Mouse (Mus musculus) CH12.LX (cell line): Measurements from ENCODE around the gene Itpk1. TPM values are rescaled to one million over a fixed set of nuclear protein-coding genes. Genes with fewer than 3 reads are reported as not detected.
A peak's percentile ranks its signal among the peaks of the same experiment; 100 is the strongest.

ENCODE experiments used
- DNase-seq: peaks from one replicate; pipeline ENCODE4 v3.0.0-alpha.2; 2013; ENCODE audit errors: extremely low read depth
- H3K27ac ChIP-seq: 2 replicates; pipeline ENCODE4 v1.5.1; 2012; ENCODE audit warnings: low read depth, mild to moderate bottlenecking, control low read depth, moderate library complexity; ENCODE audit not compliant: insufficient read depth
- H3K27me3 ChIP-seq: replicated peaks from 2 replicates; pipeline ENCODE3; 2012; ENCODE audit warnings: inconsistent platforms
- H3K36me3 ChIP-seq, 2 experiments: replicated peaks in 1 of 2; 2 replicates each; pipeline versions ENCODE3 to v1.6.1; 2012; ENCODE audit warnings: inconsistent platforms in 1 of 2, low read length in 1 of 2, mild to moderate bottlenecking in 1 of 2, mixed read lengths in 1 of 2, moderate library complexity in 1 of 2; ENCODE audit not compliant: control insufficient read depth in 1 of 2, insufficient read depth in 1 of 2
- H3K4me1 ChIP-seq, 2 experiments: 2 replicates each; pipeline ENCODE4 v1.6.1; 2012; ENCODE audit warnings: inconsistent platforms in 1 of 2, moderate library complexity in 1 of 2; ENCODE audit not compliant: insufficient read depth in 2 of 2, control insufficient read depth in 1 of 2
- H3K4me2 ChIP-seq: 2 replicates; pipeline ENCODE4 v1.6.1; 2012; ENCODE audit warnings: low read depth, mild to moderate bottlenecking, control low read depth; ENCODE audit not compliant: poor library complexity, insufficient read depth, severe bottlenecking
- H3K4me3 ChIP-seq, 3 experiments: fragments of 150-350 bp in 1 of 3; sonication (generic) in 1 of 3; replicated peaks in 1 of 3; 2 replicates each; pipeline versions ENCODE3 to v1.5.1; 2011 to 2012; ENCODE audit warnings: low read depth in 2 of 3, low read length in 2 of 3, mild to moderate bottlenecking in 2 of 3, moderate library complexity in 2 of 3, control low read depth in 1 of 3, improper control_type of control experiment in 1 of 3, inconsistent platforms in 1 of 3, mixed read lengths in 1 of 3; ENCODE audit not compliant: poor library complexity in 1 of 3
- H3K79me2 ChIP-seq: replicated peaks from 2 replicates; pipeline ENCODE4 v1.6.1; 2012; ENCODE audit warnings: mild to moderate bottlenecking, moderate library complexity; ENCODE audit not compliant: control insufficient read depth, poor library complexity, insufficient read depth, severe bottlenecking; ENCODE audit errors: extremely low read depth
- H3K9ac ChIP-seq: 2 replicates; pipeline ENCODE4 v1.6.1; 2012; ENCODE audit warnings: low read depth, mild to moderate bottlenecking, control low read depth, moderate library complexity; ENCODE audit not compliant: insufficient read depth
- H3K9me3 ChIP-seq: replicated peaks from 2 replicates; pipeline ENCODE3; 2012; ENCODE audit warnings: low read length, inconsistent platforms, mixed read lengths
- BHLHE40 ChIP-seq: IDR thresholded peaks from 2 replicates; pipeline ENCODE4 v1.6.1; 2011; ENCODE audit warnings: mild to moderate bottlenecking, low read depth, low read length, improper control_type of control experiment
- CHD1 ChIP-seq: IDR thresholded peaks from 2 replicates; pipeline ENCODE4 v1.6.1; 2012; ENCODE audit warnings: low read depth, low read length, improper control_type of control experiment, inconsistent platforms
- CHD2 ChIP-seq: IDR thresholded peaks from 2 replicates; pipeline ENCODE4 v1.6.1; 2011; ENCODE audit warnings: low read length, improper control_type of control experiment
- CTCF ChIP-seq, 2 experiments: IDR thresholded peaks in 1 of 2; conservative IDR thresholded peaks in 1 of 2; 2 replicates each; pipeline ENCODE4 v1.5.1; 2011 to 2012; ENCODE audit warnings: low read depth in 2 of 2, low read length in 2 of 2, improper control_type of control experiment in 1 of 2, inconsistent platforms in 1 of 2, mild to moderate bottlenecking in 1 of 2, moderate library complexity in 1 of 2
- E2F4 ChIP-seq: IDR thresholded peaks from 2 replicates; pipeline ENCODE4 v1.6.1; 2011; ENCODE audit warnings: low read depth, low read length, improper control_type of control experiment; ENCODE audit not compliant: insufficient replicate concordance
- ELF1 ChIP-seq: IDR thresholded peaks from 2 replicates; pipeline ENCODE4 v1.6.1; 2014; ENCODE audit warnings: low read depth, mild to moderate bottlenecking, inconsistent platforms, low read length, improper control_type of control experiment
- EP300 ChIP-seq: IDR thresholded peaks from 2 replicates; pipeline ENCODE4 v1.6.1; 2011; ENCODE audit warnings: low read length, improper control_type of control experiment
- ETS1 ChIP-seq: conservative IDR thresholded peaks from 2 replicates; pipeline ENCODE4 v1.6.1; 2012; ENCODE audit warnings: low read depth, mild to moderate bottlenecking, inconsistent platforms, low read length, improper control_type of control experiment, moderate library complexity
- GABPA ChIP-seq: IDR thresholded peaks from 2 replicates; pipeline ENCODE4 v1.6.1; 2012; ENCODE audit warnings: low read depth, low read length, improper control_type of control experiment, inconsistent platforms; ENCODE audit not compliant: insufficient replicate concordance
- HCFC1 ChIP-seq: IDR thresholded peaks from 2 replicates; pipeline ENCODE4 v1.6.1; 2012; ENCODE audit warnings: low read depth, mild to moderate bottlenecking, inconsistent platforms, low read length, improper control_type of control experiment
- IRF4 ChIP-seq: IDR thresholded peaks from 2 replicates; pipeline ENCODE4 v1.6.1; 2014; ENCODE audit warnings: low read depth, mild to moderate bottlenecking, inconsistent platforms, low read length, improper control_type of control experiment
- JUN ChIP-seq: IDR thresholded peaks from 2 replicates; pipeline ENCODE4 v1.6.1; 2011; ENCODE audit warnings: low read depth, mild to moderate bottlenecking, low read length, improper control_type of control experiment, moderate library complexity; ENCODE audit not compliant: insufficient read depth
- JUND ChIP-seq: conservative IDR thresholded peaks from 2 replicates; pipeline ENCODE4 v1.6.1; 2011; ENCODE audit warnings: low read depth, low read length, improper control_type of control experiment
- KAT2A ChIP-seq: IDR thresholded peaks from 2 replicates; pipeline ENCODE4 v1.6.1; 2012; ENCODE audit warnings: low read length, improper control_type of control experiment, inconsistent platforms; ENCODE audit not compliant: insufficient replicate concordance
- MAFK ChIP-seq: IDR thresholded peaks from 2 replicates; pipeline ENCODE4 v1.6.1; 2011; ENCODE audit warnings: low read length, improper control_type of control experiment; ENCODE audit not compliant: insufficient replicate concordance
- MAX ChIP-seq: IDR thresholded peaks from 2 replicates; pipeline ENCODE4 v1.6.1; 2011; ENCODE audit warnings: low read length, improper control_type of control experiment
- MAZ ChIP-seq: IDR thresholded peaks from 2 replicates; pipeline ENCODE4 v1.6.1; 2012; ENCODE audit warnings: low read depth, mild to moderate bottlenecking, inconsistent platforms, low read length, improper control_type of control experiment, moderate library complexity
- MEF2A ChIP-seq: IDR thresholded peaks from 2 replicates; pipeline ENCODE4 v1.6.1; 2014; ENCODE audit warnings: low read depth, mild to moderate bottlenecking, inconsistent platforms, low read length, improper control_type of control experiment, borderline replicate concordance
- MXI1 ChIP-seq: IDR thresholded peaks from 2 replicates; pipeline ENCODE4 v1.6.1; 2011; ENCODE audit warnings: mild to moderate bottlenecking, low read depth, low read length, improper control_type of control experiment
- MYC ChIP-seq: IDR thresholded peaks from 2 replicates; pipeline ENCODE4 v1.6.1; 2011; ENCODE audit warnings: low read depth, mild to moderate bottlenecking, improper control_type of control experiment, low read length
- NELFE ChIP-seq: IDR thresholded peaks from 2 replicates; pipeline ENCODE4 v1.6.1; 2011; ENCODE audit warnings: low read depth, low read length, improper control_type of control experiment
- NRF1 ChIP-seq: IDR thresholded peaks from 2 replicates; pipeline ENCODE4 v1.6.1; 2014; ENCODE audit warnings: low read depth, mild to moderate bottlenecking, inconsistent platforms, low read length, improper control_type of control experiment, moderate library complexity
- PAX5 ChIP-seq: IDR thresholded peaks from 2 replicates; pipeline ENCODE4 v1.6.1; 2012; ENCODE audit warnings: low read length, inconsistent platforms, mixed read lengths
- POLR2A ChIP-seq: IDR thresholded peaks from 2 replicates; pipeline ENCODE4 v1.6.1; 2011; ENCODE audit warnings: low read depth, mild to moderate bottlenecking, improper control_type of control experiment, low read length
- POLR2AphosphoS2 ChIP-seq: IDR thresholded peaks from 2 replicates; pipeline ENCODE4 v1.6.1; 2011; ENCODE audit warnings: low read depth, low read length, improper control_type of control experiment
- RAD21 ChIP-seq: IDR thresholded peaks from 2 replicates; pipeline ENCODE4 v1.6.1; 2011; ENCODE audit warnings: low read depth, mild to moderate bottlenecking, low read length, improper control_type of control experiment, moderate library complexity
- RCOR1 ChIP-seq: conservative IDR thresholded peaks from 2 replicates; pipeline ENCODE4 v1.6.1; 2012; ENCODE audit warnings: low read depth, mild to moderate bottlenecking, inconsistent platforms, low read length, improper control_type of control experiment
- SIN3A ChIP-seq: IDR thresholded peaks from 2 replicates; pipeline ENCODE4 v1.6.1; 2012; ENCODE audit warnings: low read length, improper control_type of control experiment, inconsistent platforms
- SMC3 ChIP-seq: IDR thresholded peaks from 2 replicates; pipeline ENCODE4 v1.6.1; 2011; ENCODE audit warnings: low read depth, low read length, improper control_type of control experiment
- TBP ChIP-seq: conservative IDR thresholded peaks from 2 replicates; pipeline ENCODE4 v1.6.1; 2011; ENCODE audit warnings: low read depth, low read length, improper control_type of control experiment
- TCF12 ChIP-seq: IDR thresholded peaks from 2 replicates; pipeline ENCODE4 v1.6.1; 2014; ENCODE audit warnings: low read depth, mild to moderate bottlenecking, inconsistent platforms, low read length, improper control_type of control experiment
- UBTF ChIP-seq: IDR thresholded peaks from 2 replicates; pipeline ENCODE4 v1.6.1; 2012; ENCODE audit warnings: low read depth, mild to moderate bottlenecking, inconsistent platforms, low read length, improper control_type of control experiment, moderate library complexity
- USF1 ChIP-seq: IDR thresholded peaks from 2 replicates; pipeline ENCODE4 v1.6.1; 2014; ENCODE audit warnings: low read depth, mild to moderate bottlenecking, inconsistent platforms, low read length, improper control_type of control experiment
- USF2 ChIP-seq: conservative IDR thresholded peaks from 2 replicates; pipeline ENCODE4 v1.6.1; 2011; ENCODE audit warnings: low read depth, low read length, improper control_type of control experiment
- ZC3H11A ChIP-seq: IDR thresholded peaks from 2 replicates; pipeline ENCODE4 v1.6.1; 2012; ENCODE audit warnings: low read depth, mild to moderate bottlenecking, inconsistent platforms, low read length, improper control_type of control experiment
- ZKSCAN1 ChIP-seq: IDR thresholded peaks from 2 replicates; pipeline ENCODE4 v1.6.1; 2012; ENCODE audit warnings: low read depth, inconsistent platforms, low read length, improper control_type of control experiment, borderline replicate concordance
- ZMIZ1 ChIP-seq: IDR thresholded peaks from 2 replicates; pipeline ENCODE4 v1.6.1; 2012; ENCODE audit warnings: low read depth, mild to moderate bottlenecking, inconsistent platforms, low read length, improper control_type of control experiment
- ZNF384 ChIP-seq: IDR thresholded peaks from 2 replicates; pipeline ENCODE4 v1.6.1; 2012; ENCODE audit warnings: low read depth, low read length, improper control_type of control experiment, inconsistent platforms
- dilution Hi-C: fragments of 300-500 bp; cut with MboI; formaldehyde crosslinking; loops from 2 replicates; pipeline ENCODE4 v1.14.3; 2020; ENCODE audit warnings: low sequenced_read_pairs; ENCODE audit not compliant: extremely low pct_unique_long_range_greater_than_20kb, extremely low pct_ligation_motif_present
- in situ Hi-C: fragments of 300-500 bp; cut with MboI; formaldehyde crosslinking; loops from 3 replicates; pipeline ENCODE4 v1.14.3; 2019; ENCODE audit warnings: low sequenced_read_pairs, low pct_ligation_motif_present, low pct_unique_long_range_greater_than_20kb, mixed read lengths
- polyA plus RNA-seq: library from polyadenylated mRNA; unstranded; fragments of >175 nt; gene quantifications from 2 replicates; pipeline ENCODE4 v1.2.1, GENCODE M21; 2012; ENCODE audit warnings: low read depth; ENCODE audit not compliant: insufficient read length
- total RNA-seq, 2 experiments: library from RNA; depleted of rRNA; stranded (reverse); fragments of 300-350 nt in 1 of 2; fragments of >200 nt in 1 of 2; gene quantifications; 2 replicates each; pipeline ENCODE4 v1.2.3; 2012 to 2014

Itpk1 gene
- total and polyA plus RNA-seq, 3 experiments: 14.0 to 25.1 (median 19.2) TPM

GRCm38 (mm10) chr12:102695369-102696239 lies 9.1 kb downstream of the Itpk1 start:
- Histone ChIP-seq H3K9me3 (no peaks in the 10 kb centered on the region), H3K27me3 (no peaks in the 10 kb centered on the region), H3K9ac (peak overlapping the region; percentile 75), H3K4me3 (peak overlapping the region; percentile 39 to 54 (median 42)), H3K36me3 (peaks cover 0 to 19% of the 10 kb centered on the region in 2 experiments), H3K79me2 (peaks cover 63% of the 10 kb centered on the region), H3K4me1 (peaks cover 43 to 98% of the 10 kb centered on the region in 2 experiments), H3K27ac (peak overlapping the region; percentile 97)
- dilution Hi-C loops: no loop called here
- DNase-seq: peak; percentile 70
- TF ChIP-seq CHD2 (peak; percentile 78), RCOR1 (0 out of 2 replicates have a peak, but pooled peaks have one; percentile 18), IRF4 (peak; percentile 92), MAZ (peak; percentile 62; the same call in 1 of the 2 replicates), ZC3H11A (no peak), ZNF384 (no peak), JUN (no peak), SMC3 (no peak), TBP (no peak), CTCF (conservative IDR thresholded peaks at IDR 0.05 in 1 of 2, IDR thresholded peaks at IDR 0.05 in 1 of 2; ENCODE audit: low read depth in 2 of 2, low read length in 2 of 2) (no peak), NRF1 (peak; percentile 54; the same call in 1 of the 2 replicates), MAFK (peak; percentile 17; the same call in 1 of the 2 replicates), POLR2AphosphoS2 (no peak), NELFE (no peak), ZKSCAN1 (no peak), PAX5 (no peak), E2F4 (no peak), ZMIZ1 (0 out of 2 replicates have a peak, but pooled peaks have one; percentile 31), USF2 (no peak), ETS1 (peak; percentile 74), CHD1 (no peak), MEF2A (no peak; the same call in 1 of the 2 replicates), ELF1 (no peak), UBTF (peak; percentile 61; the same call in 1 of the 2 replicates), GABPA (no peak), POLR2A (0 out of 2 replicates have a peak, but pooled peaks have one; percentile 36), SIN3A (no peak), BHLHE40 (peak; percentile 51), MAX (no peak), RAD21 (no peak), TCF12 (peak; percentile 80), USF1 (no peak), JUND (no peak), KAT2A (0 out of 2 replicates have a peak, but pooled peaks have one; percentile 33), HCFC1 (no peak; the same call in 1 of the 2 replicates), MXI1 (peak; percentile 62), MYC (peak; percentile 28; the same call in 1 of the 2 replicates), EP300 (peak; percentile 50)
- TF ChIP-seq, all 38 proteins: peak for 16
- H3K4me2 ChIP-seq: peak overlapping the region; percentile 70
- in situ Hi-C loops: loop anchor here (10.0 kb wide), 1 partner anchor 51 kb away; no protein-coding TSS in a partner anchor
